Mouse (Mus musculus): ENCODE measurements around the gene Ugt1a6a.

- TF ChIP-seq NANOG (IDR thresholded peaks at IDR 0.05; ENCODE audit: borderline replicate concordance, low read length) (no peak), CTCF (conservative IDR thresholded peaks at IDR 0.05; ENCODE audit: low read length) (no peak), POU5F1 (IDR thresholded peaks at IDR 0.05; ENCODE audit: borderline replicate concordance, low read length) (no peak)
These were observed 122.5 kb downstream of the Ugt1a6a start for GRCm38 (mm10) chr1:88256886-88257663.

Data from E14TG2a.4 (cell line).